Mouse (Mus musculus) embryonic facial prominence, embryonic 14.5 days (tissue): ENCODE data around the gene Zfp580. TPM values are rescaled to one million over a fixed set of nuclear protein-coding genes. Genes with fewer than 3 reads are reported as not detected.

Source experiments
- ATAC-seq: fragments of 200-750 bp; cut with Nextera tagmentation; 2 replicates; pipeline ENCODE4 v1.8.0; 2017; ENCODE audit warnings: low read depth, moderate number of reproducible peaks, moderate TSS enrichment
- DNase-seq: peaks from one replicate; pipeline ENCODE4 v3.0.0-alpha.2; 2015; ENCODE audit warnings: low spot score
- H3K27ac ChIP-seq: fragments of 300-500 bp; sonication (generic); replicated peaks from 2 replicates; pipeline ENCODE4 v1.5.1; 2014; ENCODE audit warnings: low read depth, mild to moderate bottlenecking, low read length, moderate library complexity
- H3K27me3 ChIP-seq: fragments of 300-500 bp; sonication (generic); replicated peaks from 2 replicates; pipeline ENCODE4 v1.6.1; 2014; ENCODE audit warnings: low read length; ENCODE audit not compliant: control insufficient read depth, insufficient read depth
- H3K36me3 ChIP-seq: fragments of 300-500 bp; sonication (generic); 2 replicates; pipeline ENCODE4 v1.6.1; 2014; ENCODE audit warnings: low read length, mixed read lengths; ENCODE audit not compliant: control insufficient read depth, insufficient read depth
- H3K4me1 ChIP-seq: fragments of 300-500 bp; sonication (generic); 2 replicates; pipeline ENCODE4 v1.6.1; 2014; ENCODE audit warnings: antibody characterized with exemption, low read length; ENCODE audit not compliant: control insufficient read depth, insufficient read depth
- H3K4me2 ChIP-seq: fragments of 300-500 bp; sonication (generic); 2 replicates; pipeline ENCODE4 v1.6.1; 2014; ENCODE audit warnings: low read depth, mild to moderate bottlenecking, low read length, moderate library complexity, mixed read lengths
- H3K4me3 ChIP-seq: fragments of 300-500 bp; sonication (generic); 2 replicates; pipeline ENCODE4 v1.5.1; 2014; ENCODE audit warnings: low read depth, mild to moderate bottlenecking, low read length
- H3K9ac ChIP-seq: fragments of 300-500 bp; sonication (generic); 2 replicates; pipeline ENCODE4 v1.6.1; 2014; ENCODE audit warnings: low read depth, mild to moderate bottlenecking, low read length, moderate library complexity, mixed read lengths
- H3K9me3 ChIP-seq: fragments of 300-500 bp; sonication (generic); 2 replicates; pipeline ENCODE4 v1.6.1; 2016; ENCODE audit warnings: low read length; ENCODE audit not compliant: control insufficient read depth
- WGBS: fragments of 180-500 bp; shearing (Covaris S2); extraction: QIAGEN DNeasy Blood & Tissue Kit; methylation state at CpG from one replicate; pipeline ENCODE4 v1.1.7; 2014; 5-methylcytosine and 5-hydroxymethylcytosine counted together
- polyA plus RNA-seq: library from polyadenylated mRNA; unstranded; fragments of >200 nt; fragmentation: Nextera tagmentation; extraction: Ambion mirVana; gene quantifications from 2 replicates; pipeline ENCODE4 v1.2.1, GENCODE M21; 2014

Gene Zfp580
- polyA plus RNA-seq, 1 experiment from 2014 or later = 34.9 TPM

DNA sequence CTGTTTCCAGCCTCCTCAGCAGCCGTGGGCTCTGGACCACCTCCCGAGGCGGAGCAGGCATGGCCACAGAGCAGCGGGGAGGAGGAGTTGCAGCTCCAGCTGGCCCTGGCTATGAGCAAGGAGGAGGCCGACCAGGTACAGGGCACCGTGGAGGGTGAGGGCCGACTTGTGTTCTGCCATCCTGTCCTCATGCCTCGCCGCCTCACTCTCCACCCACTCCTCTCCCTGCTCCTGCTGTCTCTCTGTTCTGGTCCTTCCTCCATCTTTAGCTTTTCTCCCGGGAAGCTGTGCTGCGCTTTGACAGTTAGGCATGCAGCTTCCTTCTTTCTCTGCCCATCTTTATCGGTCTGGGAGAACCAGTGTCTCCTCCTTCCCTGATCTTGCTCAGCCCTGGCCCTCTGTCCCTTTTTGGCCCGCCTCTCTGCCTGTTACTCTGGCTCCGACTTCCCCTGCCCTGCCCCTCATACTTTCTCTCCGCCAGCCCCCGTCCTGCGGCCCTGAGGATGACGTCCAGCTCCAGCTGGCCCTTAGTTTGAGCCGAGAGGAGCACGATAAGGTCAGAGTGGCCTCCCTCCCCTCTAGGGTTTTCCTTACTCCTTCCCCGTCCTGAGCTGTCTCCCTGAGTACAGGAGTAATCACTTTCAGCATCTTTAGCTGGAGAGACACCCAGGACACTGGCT lies 41.6 kb downstream of the Zfp580 start:
- ATAC-seq (no peak), DNase-seq (no peak)
- WGBS = 80% methylated on average over 21 of the region's 21 CpGs
- H3K36me3 ChIP-seq = peaks cover 83% of the 10 kb centered on the region
- no peaks in the 10 kb centered on the region for H3K27me3 ChIP-seq
- no peak overlapping the region for H3K9ac ChIP-seq
- H3K27ac ChIP-seq = no peak overlapping the region
- no peak overlapping the region for H3K4me2 ChIP-seq
- H3K4me3 ChIP-seq = no peak overlapping the region
- no peaks in the 10 kb centered on the region for H3K4me1 ChIP-seq
- H3K9me3 ChIP-seq = no peaks in the 10 kb centered on the region

DNA sequence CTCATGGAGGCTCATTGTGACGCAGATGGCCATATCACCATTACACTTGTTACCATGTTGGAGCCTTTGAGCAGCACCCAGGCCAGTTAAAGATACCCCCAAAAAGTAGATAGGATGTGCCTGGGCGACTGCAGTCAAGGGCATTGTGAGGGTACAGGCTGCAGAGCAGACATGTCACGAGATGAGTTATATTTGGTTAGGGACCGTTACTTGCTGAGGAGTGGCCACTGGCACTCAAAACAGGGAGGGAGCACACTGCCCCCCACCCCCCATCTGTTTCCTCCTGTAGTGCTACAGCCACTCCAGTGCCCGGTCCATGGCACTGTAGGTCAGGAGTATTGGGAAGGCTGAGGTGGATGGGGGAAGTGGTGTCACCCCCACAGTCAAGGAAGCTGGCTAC lies 47.4 kb downstream of the Zfp580 start:
- whole genome bisulfite sequencing = 92% methylated on average over 5 of the region's 5 CpGs
- Histone ChIP-seq H3K27me3 (no peaks in the 10 kb centered on the region), H3K4me3 (no peak overlapping the region), H3K4me2 (no peak overlapping the region), H3K27ac (no peak overlapping the region), H3K9me3 (no peaks in the 10 kb centered on the region), H3K9ac (no peak overlapping the region), H3K36me3 (peaks cover 49% of the 10 kb centered on the region), H3K4me1 (no peaks in the 10 kb centered on the region)
- DNase-seq (no peak), ATAC-seq (no peak)

DNA sequence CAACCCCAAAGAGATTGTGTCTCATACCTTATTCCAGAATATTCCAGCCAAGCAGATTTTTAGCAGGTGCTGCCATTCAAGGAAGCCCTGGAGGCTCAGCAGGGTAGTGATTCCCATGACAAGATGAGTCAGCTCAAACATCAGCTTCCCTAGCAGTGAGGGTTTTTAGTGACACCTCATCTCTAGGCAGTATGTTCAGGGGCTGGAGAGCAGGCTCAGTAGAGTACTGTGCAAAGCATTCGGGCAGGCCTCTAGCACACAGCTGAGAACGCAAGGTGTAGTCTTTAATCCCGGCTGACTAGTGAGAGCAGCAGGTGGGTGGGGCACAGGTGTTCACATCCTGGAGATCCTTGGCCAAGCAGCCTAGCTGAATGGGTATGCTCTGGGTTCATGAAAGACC lies 48.5 kb downstream of the Zfp580 start:
- H3K4me2 ChIP-seq = no peak overlapping the region
- H3K36me3 ChIP-seq = peaks cover 39% of the 10 kb centered on the region
- no peak overlapping the region for H3K4me3 ChIP-seq
- no peaks in the 10 kb centered on the region for H3K4me1 ChIP-seq
- DNase-seq (no peak), ATAC-seq (no peak)
- no peak overlapping the region for H3K27ac ChIP-seq
- WGBS = 87% methylated on average over 3 of the region's 3 CpGs
- H3K27me3 ChIP-seq = no peaks in the 10 kb centered on the region
- H3K9me3 ChIP-seq = no peaks in the 10 kb centered on the region
- H3K9ac ChIP-seq = no peak overlapping the region

DNA sequence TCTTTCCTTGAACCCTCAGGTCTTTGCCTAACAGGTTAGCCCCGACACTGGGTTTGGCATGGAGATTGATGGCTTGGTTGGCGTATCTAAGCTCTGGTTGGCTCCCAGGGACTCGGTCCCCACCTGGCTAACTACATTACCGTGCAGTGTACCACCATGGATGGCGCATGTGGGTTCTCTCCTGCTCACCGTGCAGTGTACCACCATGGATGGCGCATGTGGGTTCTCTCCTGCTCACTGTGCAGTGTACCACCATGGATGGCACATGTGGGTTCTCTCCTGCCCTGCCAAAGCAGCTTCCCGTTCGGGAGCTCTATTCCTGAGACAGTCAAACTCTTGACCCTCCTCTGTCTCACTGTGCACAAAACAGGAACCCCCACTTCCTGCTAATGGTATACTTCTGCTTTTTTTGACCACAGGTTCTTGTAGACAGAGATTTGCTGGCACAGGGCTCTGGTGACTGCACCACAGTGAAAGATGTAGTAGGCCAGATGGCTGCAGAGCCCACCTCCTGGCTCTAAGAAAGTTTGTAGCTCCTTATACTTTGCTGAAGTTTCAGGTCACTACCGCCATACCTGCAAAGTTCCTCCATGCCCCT lies 49.8 kb downstream of the Zfp580 start:
- H3K4me1 ChIP-seq = no peaks in the 10 kb centered on the region
- no peak overlapping the region for H3K4me3 ChIP-seq
- H3K9ac ChIP-seq = no peak overlapping the region
- DNase-seq (no peak), ATAC-seq (0 out of 2 replicates have a peak, but pooled peaks have one; percentile 35)
- no peak overlapping the region for H3K27ac ChIP-seq
- no peaks in the 10 kb centered on the region for H3K9me3 ChIP-seq
- no peaks in the 10 kb centered on the region for H3K27me3 ChIP-seq
- H3K36me3 ChIP-seq = peaks cover 25% of the 10 kb centered on the region
- no peak overlapping the region for H3K4me2 ChIP-seq
- WGBS = 88% methylated on average over 10 of the region's 10 CpGs

DNA sequence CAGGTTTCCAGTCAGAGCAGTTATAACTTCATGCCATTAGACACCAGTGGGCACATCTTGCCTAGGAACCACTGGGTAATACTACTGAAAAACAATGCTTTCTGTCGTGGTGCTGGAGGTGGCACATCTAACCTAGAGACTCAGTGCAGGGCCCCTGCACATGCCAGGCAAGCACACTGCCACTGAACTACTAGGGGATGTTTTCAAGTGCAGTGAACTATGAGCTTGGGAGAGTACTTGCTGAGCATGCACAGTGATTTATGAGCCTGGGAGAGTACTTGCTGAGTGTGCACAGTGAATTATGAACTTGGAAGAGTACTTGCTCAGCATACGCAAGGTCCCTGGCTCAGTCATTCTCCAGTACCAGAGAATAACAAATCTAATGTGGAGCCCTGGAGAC lies 51.2 kb downstream of the Zfp580 start:
- 82% methylated on average over 2 of the region's 2 CpGs for WGBS
- no peak for ATAC-seq
- H3K4me3 ChIP-seq = no peak overlapping the region
- no peaks in the 10 kb centered on the region for H3K27me3 ChIP-seq
- no peak overlapping the region for H3K4me2 ChIP-seq
- no peak for DNase-seq
- no peak overlapping the region for H3K27ac ChIP-seq
- no peaks in the 10 kb centered on the region for H3K9me3 ChIP-seq
- H3K9ac ChIP-seq = no peak overlapping the region
- H3K36me3 ChIP-seq = peaks cover 13% of the 10 kb centered on the region
- no peaks in the 10 kb centered on the region for H3K4me1 ChIP-seq

Other genes starting within 250 kb of the Zfp580 start
- 347 and 359 TPM in 2 replicates for gene Ube2s, start 238.9 kb upstream of the Zfp580 start, polyA plus RNA-seq
- 0.68 and 0.76 TPM in 2 replicates for gene Shisa7, start 206.8 kb upstream of the Zfp580 start, polyA plus RNA-seq
- gene Isoc2b, start 181.3 kb upstream of the Zfp580 start, polyA plus RNA-seq = 6.5 and 7.0 TPM in 2 replicates
- gene Isoc2a, start 174.4 kb upstream of the Zfp580 start, polyA plus RNA-seq = 1.3 and 1.6 TPM in 2 replicates
- gene Gm36210, start 145.0 kb upstream of the Zfp580 start, polyA plus RNA-seq = 0.35 TPM in 1 of 2 replicates, not detected in the other
- 3.7 and 4.0 TPM in 2 replicates for gene Zfp628, start 136.3 kb upstream of the Zfp580 start, polyA plus RNA-seq
- gene Nat14, start 129.5 kb upstream of the Zfp580 start, polyA plus RNA-seq = 1.9 and 2.6 TPM in 2 replicates
- gene Ssc5d, start 125.8 kb upstream of the Zfp580 start, polyA plus RNA-seq = 8.1 and 8.7 TPM in 2 replicates
- 0.64 and 0.92 TPM in 2 replicates for gene Sbk2, start 87.1 kb upstream of the Zfp580 start, polyA plus RNA-seq
- gene Sbk3, start 80.4 kb upstream of the Zfp580 start, polyA plus RNA-seq = 0.06 and 0.08 TPM in 2 replicates
- gene Zfp579, start 55.4 kb upstream of the Zfp580 start, polyA plus RNA-seq = 23.0 and 30.4 TPM in 2 replicates
- gene Zfp524, start 37.1 kb upstream of the Zfp580 start, polyA plus RNA-seq = 14.5 and 16.5 TPM in 2 replicates
- gene Fiz1, start 36.8 kb upstream of the Zfp580 start, polyA plus RNA-seq = 31.1 and 32.8 TPM in 2 replicates
- gene Gm44973, start 36.0 kb upstream of the Zfp580 start, polyA plus RNA-seq = 1.5 TPM in 1 of 2 replicates, not detected in the other
- gene Zfp865, start 31.2 kb upstream of the Zfp580 start, polyA plus RNA-seq = 5.3 and 5.8 TPM in 2 replicates
- 21.6 and 30.7 TPM in 2 replicates for gene Ccdc106, start 31.0 kb upstream of the Zfp580 start, polyA plus RNA-seq
- not detected in 2 replicates for gene 4632433K11Rik, start 17.4 kb upstream of the Zfp580 start, polyA plus RNA-seq
- 4.4 and 6.0 TPM in 2 replicates for gene Zfp784, start 13.1 kb upstream of the Zfp580 start, polyA plus RNA-seq
- 105 and 114 TPM in 2 replicates for gene U2af2, start 10.6 kb downstream of the Zfp580 start, polyA plus RNA-seq
- 59.3 and 66.2 TPM in 2 replicates for gene Epn1, start 28.7 kb downstream of the Zfp580 start, polyA plus RNA-seq
- not detected in 2 replicates for gene Rfpl4, start 65.4 kb downstream of the Zfp580 start, polyA plus RNA-seq
- 0.22 and 0.62 TPM in 2 replicates for gene Rasl2-9, start 74.4 kb downstream of the Zfp580 start, polyA plus RNA-seq
- gene Vmn1r55, start 98.1 kb downstream of the Zfp580 start, polyA plus RNA-seq = not detected in 2 replicates
- not detected in 2 replicates for gene Vmn1r56, start 145.2 kb downstream of the Zfp580 start, polyA plus RNA-seq
- not detected in 2 replicates for gene Vmn1r57, start 167.0 kb downstream of the Zfp580 start, polyA plus RNA-seq